Mouse (Mus musculus) olfactory bulb, adult 2 months (tissue): ENCODE data around the gene Cog5. TPM values are rescaled to one million over a fixed set of nuclear protein-coding genes. Genes with fewer than 3 reads are reported as not detected.

Experiments
- H3K27ac ChIP-seq: fragments of 200-500 bp; 2 replicates; pipeline ENCODE4 v1.5.1; 2012; ENCODE audit warnings: low read depth, low read length; ENCODE audit not compliant: insufficient read depth
- H3K4me1 ChIP-seq: fragments of 200-500 bp; 2 replicates; pipeline ENCODE4 v1.6.1; 2012; ENCODE audit warnings: low read length; ENCODE audit not compliant: control insufficient read depth, insufficient read depth
- H3K4me3 ChIP-seq: fragments of 200-500 bp; 2 replicates; pipeline ENCODE4 v1.5.1; 2012; ENCODE audit warnings: mild to moderate bottlenecking, low read depth, low read length, moderate library complexity; ENCODE audit not compliant: insufficient read depth
- CTCF ChIP-seq: fragments of 200-500 bp; IDR thresholded peaks from 2 replicates; pipeline ENCODE4 v1.5.1; 2012; ENCODE audit warnings: low read depth, mild to moderate bottlenecking, low read length, moderate library complexity; ENCODE audit not compliant: insufficient read depth
- POLR2A ChIP-seq: fragments of 200-500 bp; IDR thresholded peaks from 2 replicates; pipeline ENCODE4 v1.6.1; 2012; ENCODE audit warnings: mild to moderate bottlenecking, low read depth, low read length, moderate library complexity; ENCODE audit not compliant: insufficient read depth
- WGBS: fragments of 180-500 bp; shearing (Covaris S2); methylation state at CpG from one replicate; pipeline ENCODE4 v1.1.7; 2018; 5-methylcytosine and 5-hydroxymethylcytosine counted together
- polyA plus RNA-seq: library from polyadenylated mRNA; stranded (reverse); fragments of >200 nt; gene quantifications from 2 replicates; pipeline ENCODE4 v1.2.4, GENCODE M21; 2012; ENCODE audit warnings: low replicate concordance; ENCODE audit not compliant: missing spikeins, insufficient read depth, insufficient read length

Gene Cog5
- polyA plus RNA-seq, 1 experiment = not detected

GRCm38 (mm10) chr12:31985738-31986137 lies 331.1 kb downstream of the Cog5 start:
- no peak overlapping the region for H3K27ac ChIP-seq
- peaks cover 5% of the 10 kb centered on the region; the same call in 1 of the 2 replicates for H3K4me1 ChIP-seq
- TF ChIP-seq CTCF = no peak
- TF ChIP-seq POLR2A = no peak
- H3K4me3 ChIP-seq = no peak overlapping the region
- 83% methylated on average over 6 of the region's 6 CpGs for WGBS

GRCm38 (mm10) chr12:31986463-31986862 lies 331.8 kb downstream of the Cog5 start:
- peaks cover 5% of the 10 kb centered on the region; the same call in 1 of the 2 replicates for H3K4me1 ChIP-seq
- 98% methylated on average over 2 of the region's 2 CpGs for WGBS
- TF ChIP-seq CTCF (no peak), POLR2A (no peak)

More at GRCm38 (mm10) chr12:31986463-31986862, 331.8 kb downstream of the Cog5 start:
- Histone ChIP-seq H3K27ac (no peak overlapping the region), H3K4me3 (no peak overlapping the region)

Other genes with a start within 250 kb of the Cog5 start
- not detected in 2 replicates for gene Cbll1, start 155.3 kb upstream of the Cog5 start, polyA plus RNA-seq
- not detected in 2 replicates for gene Slc26a4, start 94.9 kb upstream of the Cog5 start, polyA plus RNA-seq
- not detected in 2 replicates for gene Bcap29, start 20.2 kb upstream of the Cog5 start, polyA plus RNA-seq
- gene Dus4l, start within 50 bp of the Cog5 start, polyA plus RNA-seq = not detected in 2 replicates
- gene Gpr22, start 59.1 kb downstream of the Cog5 start, polyA plus RNA-seq = not detected in 2 replicates